ENCODE assay signal across 11 mouse cellular contexts in genomic region chr2:153259030-153259863, GRCm38 (mm10). TPM values are rescaled to one million over a fixed set of nuclear protein-coding genes. Genes with fewer than 3 reads are reported as not detected.
A peak's percentile ranks its signal among the peaks of the same experiment; 100 is the strongest.
DNase-seq lines count a peak whose midpoint lies in the region; ATAC-seq lines count a peak whose summit lies in the region.
"Had no signal": no experiment of that assay in that cellular context is flagged by ENCODE, and none has a peak within 500 bp of the region (broad histone marks: within the 10 kb centered on the region; RNA-seq: fewer than 3 reads in every experiment).

No protein-coding gene starts in this region.

- no peak for ATAC-seq in kidney, embryonic 16.5 days (ENCODE audit: low FRiP score, low TSS enrichment)
- no peak for ATAC-seq in liver, embryonic 16.5 days (ENCODE audit: low read depth)

- no peaks in the 10 kb centered on the region for H3K9me3 ChIP-seq in kidney, embryonic 16.5 days (ENCODE audit: low read length)
- H3K9me3 ChIP-seq in liver, embryonic 16.5 days (replicated peaks; ENCODE audit: control insufficient read depth, low read length): no peaks in the 10 kb centered on the region
- H3K9me3 ChIP-seq: forebrain, embryonic 12.5 days had no signal

- no peak overlapping the region for H3K4me3 ChIP-seq in kidney, embryonic 16.5 days (ENCODE audit: low read length)
- no peak overlapping the region for H3K4me3 ChIP-seq in liver, embryonic 16.5 days (ENCODE audit: low read depth, low read length)
- H3K4me3 ChIP-seq: forebrain, embryonic 12.5 days had no signal

- 57% methylated on average over 12 of the region's 12 CpGs for WGBS in kidney, embryonic 16.5 days
- 30% methylated on average over 12 of the region's 12 CpGs for WGBS in liver, embryonic 16.5 days (ENCODE audit: insufficient replicate concordance)

- peaks cover 19% of the 10 kb centered on the region for H3K36me3 ChIP-seq in kidney, embryonic 16.5 days (ENCODE audit: insufficient read depth, low read length)
- H3K36me3 ChIP-seq in liver, embryonic 16.5 days (ENCODE audit: control insufficient read depth, insufficient read depth): peaks cover 13% of the 10 kb centered on the region

- no peak overlapping the region for H3K9ac ChIP-seq in kidney, embryonic 16.5 days (replicated peaks; ENCODE audit: low read length)
- no peak overlapping the region for H3K9ac ChIP-seq in liver, embryonic 16.5 days (ENCODE audit: low read depth, low read length)
- H3K9ac ChIP-seq: forebrain, embryonic 12.5 days had no signal

- H3K27ac ChIP-seq in kidney, embryonic 16.5 days (ENCODE audit: low read length): peak overlapping the region; percentile 29; the same call in 1 of the 2 replicates
- H3K27ac ChIP-seq in liver, embryonic 16.5 days (ENCODE audit: low read length): peak overlapping the region; percentile 48
- H3K27ac ChIP-seq: forebrain, embryonic 12.5 days had no signal

- H3K27me3 ChIP-seq in kidney, embryonic 16.5 days (ENCODE audit: insufficient read depth, low read length): no peaks in the 10 kb centered on the region
- no peaks in the 10 kb centered on the region for H3K27me3 ChIP-seq in liver, embryonic 16.5 days (ENCODE audit: control insufficient read depth, insufficient read depth, low read depth, low read length)
- H3K27me3 ChIP-seq: forebrain, embryonic 12.5 days had no signal

- H3K4me2 ChIP-seq in kidney, embryonic 16.5 days (replicated peaks; ENCODE audit: low read depth, low read length): no peak overlapping the region
- H3K4me2 ChIP-seq in liver, embryonic 16.5 days (ENCODE audit: low read depth, low read length): 0 out of 2 replicates have a peak overlapping the region, but pooled peaks have one; percentile 15
- H3K4me2 ChIP-seq: forebrain, embryonic 12.5 days had no signal

- H3K4me1 ChIP-seq in kidney, embryonic 16.5 days (ENCODE audit: insufficient read depth, low read length): no peaks in the 10 kb centered on the region
- H3K4me1 ChIP-seq in liver, embryonic 16.5 days (ENCODE audit: control insufficient read depth, low read depth, low read length): peaks cover 29% of the 10 kb centered on the region
- H3K4me1 ChIP-seq: forebrain, embryonic 12.5 days had no signal

- DNase-seq in kidney, postnatal 36 days: no peak
- DNase-seq in thymus, postnatal 14 days: peak; percentile 50
- no peak for DNase-seq in thymus, postnatal 4 days
- DNase-seq in cerebellum, postnatal 10 days: no peak
- DNase-seq in urinary bladder, postnatal 4 days (ENCODE audit: low spot score in 2 of 2): no peak
- DNase-seq in cerebellum, adult 11 months: no peak
- DNase-seq: gastrocnemius, postnatal 14 days; kidney, adult 8-10 months had no signal

RNA-seq across cellular contexts. Expression of gene Pofut1, which starts 17.9 kb away (rescaled TPM):
- polyA plus RNA-seq in kidney, embryonic 16.5 days (2015; fragmentation: Nextera tagmentation; extraction: Ambion mirVana): 6.5 and 6.9 TPM in 2 replicates
- polyA plus RNA-seq in liver, embryonic 16.5 days (2015; fragmentation: Nextera tagmentation; extraction: Ambion mirVana): 2.8 and 3.0 TPM in 2 replicates

RNA-seq across cellular contexts. Expression of gene Plagl2, which starts 18.0 kb away (rescaled TPM):
- 14.0 and 17.3 TPM in 2 replicates for polyA plus RNA-seq in kidney, embryonic 16.5 days (2015; fragmentation: Nextera tagmentation; extraction: Ambion mirVana)
- 13.9 and 16.7 TPM in 2 replicates for polyA plus RNA-seq in liver, embryonic 16.5 days (2015; fragmentation: Nextera tagmentation; extraction: Ambion mirVana)

RNA-seq across cellular contexts. Expression of gene Kif3b, which starts 32.0 kb away (rescaled TPM):
- polyA plus RNA-seq in kidney, embryonic 16.5 days (2015; fragmentation: Nextera tagmentation; extraction: Ambion mirVana): 8.9 TPM in 2 replicates
- 1.9 and 2.1 TPM in 2 replicates for polyA plus RNA-seq in liver, embryonic 16.5 days (2015; fragmentation: Nextera tagmentation; extraction: Ambion mirVana)

RNA-seq across cellular contexts. Expression of gene Tspyl3, which starts 34.0 kb away (rescaled TPM):
- 14.0 and 14.6 TPM in 2 replicates for polyA plus RNA-seq in kidney, embryonic 16.5 days (2015; fragmentation: Nextera tagmentation; extraction: Ambion mirVana)
- 2.0 and 2.4 TPM in 2 replicates for polyA plus RNA-seq in liver, embryonic 16.5 days (2015; fragmentation: Nextera tagmentation; extraction: Ambion mirVana)
